Comparison of ENCODE assay signal across 8 mouse cellular contexts in genomic region chr5:124032001-124032508, GRCm38 (mm10). TPM values are rescaled to one million over a fixed set of nuclear protein-coding genes. Genes with fewer than 3 reads are reported as not detected.
DNase-seq lines count a peak whose midpoint lies in the region; ATAC-seq and TF ChIP-seq lines count a peak whose summit lies in the region.

TSS of gene Vps37b (minus strand) at chr5:124032270.

- H3K4me2 ChIP-seq in neural tube, embryonic 15.5 days = peak within 1 kb of the TSS; percentile 79

- peak; percentile 78 for ATAC-seq in neural tube, embryonic 15.5 days (ENCODE audit: low FRiP score)

- peak; percentile 89 for TF ChIP-seq POLR2A in lung, adult 2 months (IDR thresholded peaks at IDR 0.05; ENCODE audit: borderline replicate concordance, extremely low read depth, low read depth, low read length)

- no peaks in the 10 kb centered on the region for H3K9me3 ChIP-seq in neural tube, embryonic 15.5 days (replicated peaks)

- no peaks in the 10 kb centered on the region for H3K36me3 ChIP-seq in neural tube, embryonic 15.5 days

- peak; percentile 97 for DNase-seq in MN1 (ENCODE audit: low spot score)
- DNase-seq in cerebellum, adult 8-10 months = peak; percentile 93
- DNase-seq in forelimb bud, embryonic 11.5 days (ENCODE audit: low read depth, low spot score) = peak; percentile 96
- DNase-seq in heart, postnatal 4 days = peak; percentile 95
- peak; percentile 89 to 95 for DNase-seq in layer of hippocampus, adult 2 months (ENCODE audit: low spot score in 2 of 2)
- peak; percentile 89 for DNase-seq in lung, adult 2 months
- peak; percentile 89 for DNase-seq in testis, postnatal 14 days (ENCODE audit: low spot score)

- no peak for TF ChIP-seq CTCF in layer of hippocampus, adult 2 months (conservative IDR thresholded peaks at IDR 0.05)
- no peak for TF ChIP-seq CTCF in lung, adult 2 months (IDR thresholded peaks at IDR 0.05; ENCODE audit: insufficient read depth, low read length)

- H3K4me1 ChIP-seq in lung, adult 2 months (ENCODE audit: control insufficient read depth, insufficient read depth, low read length) = peaks cover 7% of the 10 kb centered on the region
- H3K4me1 ChIP-seq in neural tube, embryonic 15.5 days = peaks cover 37% of the 10 kb centered on the region

- H3K27me3 ChIP-seq in neural tube, embryonic 15.5 days (replicated peaks) = no peaks in the 10 kb centered on the region

- H3K9ac ChIP-seq in neural tube, embryonic 15.5 days (replicated peaks) = peak within 1 kb of the TSS; percentile 99

- peak within 1 kb of the TSS; percentile 93 for H3K27ac ChIP-seq in layer of hippocampus, adult 2 months
- H3K27ac ChIP-seq in neural tube, embryonic 15.5 days (replicated peaks) = peak within 1 kb of the TSS; percentile 92

- under 1% methylated on average over 52 of the region's 52 CpGs for WGBS in lung, adult 2 months
- under 1% methylated on average over 52 of the region's 52 CpGs for WGBS in neural tube, embryonic 15.5 days

- H3K4me3 ChIP-seq in layer of hippocampus, adult 2 months = peak within 1 kb of the TSS; percentile 89
- H3K4me3 ChIP-seq in lung, adult 2 months (replicated peaks; ENCODE audit: extremely low read depth, low read depth, low read length) = peak within 1 kb of the TSS; percentile 95
- H3K4me3 ChIP-seq in neural tube, embryonic 15.5 days (replicated peaks) = peak within 1 kb of the TSS; percentile 97

RNA-seq across cellular contexts. Expression of gene Vps37b, which starts in this region (rescaled TPM):
- 10 to 100 TPM; 42.3 to 49.1 TPM for total RNA-seq in heart, postnatal 4 days (2021)
- total RNA-seq in layer of hippocampus, adult 2 months (2021) = 10 to 100 TPM; 36.8 to 42.2 TPM
- polyA plus RNA-seq in lung, adult 2 months (2012; rRNA removed) = 36.6 and 39.3 TPM in 2 replicates
- polyA plus RNA-seq in neural tube, embryonic 15.5 days (2015; fragmentation: Nextera tagmentation; extraction: Ambion mirVana) = 48.8 and 50.4 TPM in 2 replicates

Comparison
In these comparisons a context has a peak if more than half of its experiments do, and no peak if none do; other contexts are left out.
1. Peak in every context shown above with its lines: DNase-seq, ATAC-seq, H3K4me3 ChIP-seq and H3K27ac ChIP-seq.